26 mouse cellular contexts compared by ENCODE assay signal in genomic region chr10:113930201-113930790, GRCm38 (mm10).
DNase-seq lines count a peak whose midpoint lies in the region; TF ChIP-seq lines count a peak whose summit lies in the region.
"Had no signal": no experiment of that assay in that cellular context is flagged by ENCODE, and none has a peak within 500 bp of the region (broad histone marks: within the 10 kb centered on the region; RNA-seq: fewer than 3 reads in every experiment).

No protein-coding gene starts in this region.

- no peaks in the 10 kb centered on the region for H3K36me3 ChIP-seq in embryonic facial prominence, embryonic 10.5 days (replicated peaks)
- H3K36me3 ChIP-seq: embryonic facial prominence, embryonic 13.5 days; forebrain, embryonic 10.5 days; forebrain, embryonic 15.5 days; heart, embryonic 10.5 days; heart, embryonic 15.5 days; kidney, embryonic 15.5 days; limb, embryonic 13.5 days; neural tube, embryonic 12.5 days had no signal

- intact Hi-C loops in left cerebral cortex, postnatal 14 days (cut with DNase I), result no loop called here
- intact Hi-C loops in left cerebral cortex, adult 2 months (cut with DNase I), result no loop called here
- intact Hi-C loops in left cerebral cortex, postnatal 36 days (cut with DNase I), result no loop called here

- H3K4me3 ChIP-seq in left cerebral cortex, adult 2 months, result no peak overlapping the region
- H3K4me3 ChIP-seq in embryonic facial prominence, embryonic 10.5 days, result no peak overlapping the region
- H3K4me3 ChIP-seq: embryonic facial prominence, embryonic 13.5 days; forebrain, embryonic 10.5 days; forebrain, embryonic 15.5 days; heart, embryonic 10.5 days; heart, embryonic 15.5 days; kidney, embryonic 15.5 days; limb, embryonic 13.5 days; myocyte; neural tube, embryonic 12.5 days had no signal

- no peaks in the 10 kb centered on the region for H3K27me3 ChIP-seq in embryonic facial prominence, embryonic 10.5 days (replicated peaks; ENCODE audit: low read depth, poor library complexity, severe bottlenecking)
- H3K27me3 ChIP-seq: embryonic facial prominence, embryonic 13.5 days; forebrain, embryonic 15.5 days; heart, embryonic 15.5 days; kidney, embryonic 15.5 days; limb, embryonic 13.5 days; neural tube, embryonic 12.5 days; Patski had no signal

- DNase-seq in layer of hippocampus, adult 18-20 months (ENCODE audit: low spot score in 2 of 2), result peak; percentile 10 to 60
- DNase-seq in layer of hippocampus, postnatal 25 days (ENCODE audit: extremely low spot score in 1 of 2, low spot score in 1 of 2), result no peak
- DNase-seq in left cerebral cortex, postnatal 14 days (ENCODE audit: low spot score in 2 of 2), result peak; percentile 19
- DNase-seq in left cerebral cortex, adult 2 months (ENCODE audit: extremely low spot score in 1 of 2, low spot score in 2 of 2), result no peak
- DNase-seq in brain, adult 2 months (ENCODE audit: low read depth, low spot score), result peak; percentile 76
- peak; percentile 4 to 26 for DNase-seq in left cerebral cortex, postnatal 36 days (ENCODE audit: low spot score in 2 of 2)
- no peak for DNase-seq in embryonic facial prominence, embryonic 10.5 days (ENCODE audit: low spot score)
- DNase-seq: adrenal gland, postnatal 10 days; cerebellum, adult 11 months; cerebellum, adult 9-10 months; cerebellum, postnatal 36 days; embryo, embryonic 11 days; gastrocnemius, postnatal 25 days; kidney, adult 18-20 months; kidney, postnatal 36 days; lung, postnatal 36 days had no signal

- no peaks in the 10 kb centered on the region for H3K4me1 ChIP-seq in embryonic facial prominence, embryonic 10.5 days
- H3K4me1 ChIP-seq: embryonic facial prominence, embryonic 13.5 days; forebrain, embryonic 10.5 days; forebrain, embryonic 15.5 days; heart, embryonic 10.5 days; heart, embryonic 15.5 days; kidney, embryonic 15.5 days; limb, embryonic 13.5 days; neural tube, embryonic 12.5 days had no signal

- no peak for TF ChIP-seq CTCF in left cerebral cortex, adult 2 months (IDR thresholded peaks at IDR 0.05)

- no peaks in the 10 kb centered on the region for H3K9me3 ChIP-seq in embryonic facial prominence, embryonic 10.5 days
- H3K9me3 ChIP-seq: embryonic facial prominence, embryonic 13.5 days; forebrain, embryonic 10.5 days; forebrain, embryonic 15.5 days; heart, embryonic 10.5 days; heart, embryonic 15.5 days; kidney, embryonic 15.5 days; limb, embryonic 13.5 days; neural tube, embryonic 12.5 days had no signal

- H3K27ac ChIP-seq in left cerebral cortex, adult 2 months, result no peak overlapping the region
- no peak overlapping the region for H3K27ac ChIP-seq in embryonic facial prominence, embryonic 10.5 days (replicated peaks)
- H3K27ac ChIP-seq: embryonic facial prominence, embryonic 13.5 days; forebrain, embryonic 10.5 days; forebrain, embryonic 15.5 days; heart, embryonic 10.5 days; heart, embryonic 15.5 days; kidney, embryonic 15.5 days; limb, embryonic 13.5 days; neural tube, embryonic 12.5 days had no signal

- 79% methylated on average over 6 of the region's 6 CpGs for WGBS in embryonic facial prominence, embryonic 10.5 days

Comparison
In these comparisons a context has a peak if more than half of its experiments do, and no peak if none do; other contexts are left out.
1. DNase-seq: peak in layer of hippocampus, adult 18-20 months (2 of 2), left cerebral cortex, postnatal 14 days (2 of 2), brain, adult 2 months (single experiment) and left cerebral cortex, postnatal 36 days (2 of 2); none in layer of hippocampus, postnatal 25 days (0 of 2), left cerebral cortex, adult 2 months (0 of 2) and embryonic facial prominence, embryonic 10.5 days (single experiment).